Mouse (Mus musculus) limb, embryonic 13.5 days (tissue): ENCODE measurements at regions not wholly inside any gene's neighbourhood (a gene's known extent, or its start where the extent isn't known, plus 50 kb on each side); places are given as distances from the start of the nearest gene placed in this dataset.

Source experiments
- ATAC-seq: fragments of 200-750 bp; cut with Nextera tagmentation; 2 replicates; pipeline ENCODE4 v1.8.0; 2017; ENCODE audit warnings: low read depth, moderate number of reproducible peaks, moderate TSS enrichment; ENCODE audit not compliant: low FRiP score
- H3K27ac ChIP-seq: fragments of 300-500 bp; sonication (generic); 2 replicates; pipeline ENCODE4 v1.5.1; 2015; ENCODE audit warnings: inconsistent platforms, mild to moderate bottlenecking, moderate library complexity
- H3K27me3 ChIP-seq: fragments of 300-500 bp; sonication (generic); 2 replicates; pipeline ENCODE4 v1.6.1; 2015; ENCODE audit warnings: mild to moderate bottlenecking, inconsistent platforms
- H3K36me3 ChIP-seq: fragments of 300-500 bp; sonication (generic); 2 replicates; pipeline ENCODE4 v1.6.1; 2015; ENCODE audit warnings: inconsistent platforms, mild to moderate bottlenecking, moderate library complexity
- H3K4me1 ChIP-seq: fragments of 300-500 bp; sonication (generic); 2 replicates; pipeline ENCODE4 v1.6.1; 2015; ENCODE audit warnings: inconsistent platforms
- H3K4me2 ChIP-seq: fragments of 300-500 bp; sonication (generic); replicated peaks from 2 replicates; pipeline ENCODE4 v1.6.1; 2015; ENCODE audit warnings: inconsistent platforms, mild to moderate bottlenecking, moderate library complexity
- H3K4me3 ChIP-seq: fragments of 300-500 bp; sonication (generic); 2 replicates; pipeline ENCODE4 v1.5.1; 2015; ENCODE audit warnings: moderate library complexity, mild to moderate bottlenecking, inconsistent platforms
- H3K9ac ChIP-seq: fragments of 300-500 bp; sonication (generic); 2 replicates; pipeline ENCODE4 v1.6.1; 2015; ENCODE audit warnings: mild to moderate bottlenecking, inconsistent platforms
- H3K9me3 ChIP-seq: fragments of 300-500 bp; sonication (generic); 2 replicates; pipeline ENCODE4 v1.6.1; 2016; ENCODE audit warnings: inconsistent platforms
- WGBS: fragments of 180-500 bp; shearing (Covaris S2); methylation state at CpG from one replicate; pipeline ENCODE4 v1.1.7; 2015; 5-methylcytosine and 5-hydroxymethylcytosine counted together

DNA sequence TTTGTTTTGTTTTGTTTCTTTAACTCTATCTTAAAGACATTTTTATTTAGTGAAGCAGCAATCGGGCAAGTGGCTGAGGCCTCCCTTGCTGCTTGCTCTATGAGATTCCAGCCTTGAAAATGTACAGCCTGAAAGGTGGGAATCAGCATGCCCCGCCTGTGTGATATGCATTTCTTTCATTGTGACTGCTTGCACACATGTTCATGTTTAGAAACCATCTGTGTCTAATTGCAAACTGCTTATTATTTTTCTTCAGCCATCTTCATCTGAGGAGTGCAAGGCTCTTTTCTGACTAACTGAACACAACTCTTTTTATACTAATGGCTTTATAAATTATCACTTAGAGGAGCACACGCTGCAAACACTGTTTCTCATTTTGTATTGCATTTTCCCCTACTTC, 449.0 kb upstream of the Sptlc3 start:
- Histone ChIP-seq H3K4me3 (no peak overlapping the region), H3K4me1 (no peaks in the 10 kb centered on the region), H3K36me3 (no peaks in the 10 kb centered on the region), H3K27ac (no peak overlapping the region), H3K9me3 (no peaks in the 10 kb centered on the region), H3K27me3 (no peaks in the 10 kb centered on the region), H3K4me2 (no peak overlapping the region), H3K9ac (no peak overlapping the region)
- 63% methylated on average over 3 of the region's 3 CpGs for WGBS
- ATAC-seq = no peak

- Histone ChIP-seq H3K9ac (no peak overlapping the region), H3K4me3 (no peak overlapping the region), H3K27ac (no peak overlapping the region), H3K36me3 (no peaks in the 10 kb centered on the region), H3K4me1 (no peaks in the 10 kb centered on the region), H3K9me3 (no peaks in the 10 kb centered on the region), H3K27me3 (no peaks in the 10 kb centered on the region), H3K4me2 (no peak overlapping the region)
- 81% methylated on average over 2 of the region's 2 CpGs for WGBS
- ATAC-seq = no peak
These were observed 438.5 kb upstream of the Sptlc3 start for GRCm38 (mm10) chr2:139055249-139055648.

GRCm38 (mm10) chr2:139069276-139069961, 424.3 kb upstream of the Sptlc3 start:
- Histone ChIP-seq H3K4me1 (no peaks in the 10 kb centered on the region), H3K9me3 (no peaks in the 10 kb centered on the region), H3K4me3 (no peak overlapping the region), H3K4me2 (no peak overlapping the region), H3K36me3 (no peaks in the 10 kb centered on the region), H3K27me3 (no peaks in the 10 kb centered on the region), H3K9ac (no peak overlapping the region), H3K27ac (no peak overlapping the region)
- 82% methylated on average over 6 of the region's 6 CpGs for WGBS
- ATAC-seq = no peak

DNA sequence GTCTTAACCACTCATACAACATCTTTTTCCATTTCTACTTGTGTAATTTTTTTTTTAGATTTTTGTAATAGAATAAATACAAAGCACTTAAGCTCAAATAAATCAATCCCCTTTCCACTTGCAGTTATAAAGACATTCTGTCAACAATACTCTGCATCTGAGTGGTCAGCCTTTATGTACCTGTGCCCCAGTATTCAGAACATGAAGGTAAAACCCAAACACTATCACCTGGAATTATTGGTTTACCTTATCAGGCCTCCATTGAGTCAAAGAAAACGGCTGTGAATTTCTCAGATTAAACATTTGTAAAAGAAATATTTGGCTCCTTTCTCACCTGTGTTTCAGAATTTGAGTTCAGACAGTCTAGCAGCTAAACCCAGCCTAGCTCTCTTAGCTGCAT, 422.0 kb upstream of the Sptlc3 start:
- 71% methylated on average over 1 of the region's 1 CpGs for WGBS
- H3K27me3 ChIP-seq = no peaks in the 10 kb centered on the region
- H3K4me1 ChIP-seq = no peaks in the 10 kb centered on the region
- no peaks in the 10 kb centered on the region for H3K9me3 ChIP-seq
- H3K4me2 ChIP-seq = no peak overlapping the region
- H3K27ac ChIP-seq = no peak overlapping the region
- H3K4me3 ChIP-seq = no peak overlapping the region
- H3K9ac ChIP-seq = no peak overlapping the region
- H3K36me3 ChIP-seq = no peaks in the 10 kb centered on the region
- ATAC-seq = no peak

GRCm38 (mm10) chr2:139093487-139094066, 400.1 kb upstream of the Sptlc3 start:
- no peak for ATAC-seq
- Histone ChIP-seq H3K9ac (no peak overlapping the region), H3K9me3 (no peaks in the 10 kb centered on the region), H3K4me3 (no peak overlapping the region), H3K27ac (no peak overlapping the region), H3K27me3 (no peaks in the 10 kb centered on the region), H3K4me2 (no peak overlapping the region), H3K36me3 (no peaks in the 10 kb centered on the region), H3K4me1 (no peaks in the 10 kb centered on the region)
- 38% methylated on average over 6 of the region's 6 CpGs for WGBS

DNA sequence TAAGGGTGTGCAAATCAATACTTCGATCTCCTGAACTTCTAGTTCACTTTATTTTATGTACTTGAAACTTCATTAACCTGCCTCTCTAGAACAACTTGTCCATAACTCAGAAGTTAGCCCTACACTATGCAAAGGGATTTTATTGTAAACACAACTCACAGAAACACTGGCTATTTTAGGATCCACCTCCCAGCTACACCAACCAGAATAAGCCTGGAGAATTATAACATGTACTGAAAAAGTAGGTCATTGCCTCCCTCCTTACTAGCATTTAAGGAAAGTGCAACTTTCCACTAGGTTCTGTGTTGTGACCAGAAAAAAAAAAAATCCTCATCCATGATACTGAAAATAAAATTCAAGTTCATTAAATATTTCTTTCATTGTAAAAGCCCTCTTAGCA, 382.0 kb upstream of the Sptlc3 start:
- Histone ChIP-seq H3K36me3 (no peaks in the 10 kb centered on the region), H3K4me3 (no peak overlapping the region), H3K9me3 (no peaks in the 10 kb centered on the region), H3K27ac (no peak overlapping the region), H3K9ac (no peak overlapping the region), H3K4me1 (no peaks in the 10 kb centered on the region), H3K4me2 (no peak overlapping the region), H3K27me3 (no peaks in the 10 kb centered on the region)
- ATAC-seq = no peak
- 84% methylated on average over 1 of the region's 1 CpGs for WGBS

- no peaks in the 10 kb centered on the region for H3K9me3 ChIP-seq
- H3K4me3 ChIP-seq = no peak overlapping the region
- no peaks in the 10 kb centered on the region for H3K27me3 ChIP-seq
- 87% methylated on average over 4 of the region's 4 CpGs for WGBS
- H3K36me3 ChIP-seq = no peaks in the 10 kb centered on the region
- H3K4me1 ChIP-seq = no peaks in the 10 kb centered on the region
- no peak overlapping the region for H3K9ac ChIP-seq
- H3K27ac ChIP-seq = no peak overlapping the region
- no peak overlapping the region for H3K4me2 ChIP-seq
- ATAC-seq = no peak
These were observed 379.2 kb upstream of the Sptlc3 start for GRCm38 (mm10) chr2:139114523-139114922.

DNA sequence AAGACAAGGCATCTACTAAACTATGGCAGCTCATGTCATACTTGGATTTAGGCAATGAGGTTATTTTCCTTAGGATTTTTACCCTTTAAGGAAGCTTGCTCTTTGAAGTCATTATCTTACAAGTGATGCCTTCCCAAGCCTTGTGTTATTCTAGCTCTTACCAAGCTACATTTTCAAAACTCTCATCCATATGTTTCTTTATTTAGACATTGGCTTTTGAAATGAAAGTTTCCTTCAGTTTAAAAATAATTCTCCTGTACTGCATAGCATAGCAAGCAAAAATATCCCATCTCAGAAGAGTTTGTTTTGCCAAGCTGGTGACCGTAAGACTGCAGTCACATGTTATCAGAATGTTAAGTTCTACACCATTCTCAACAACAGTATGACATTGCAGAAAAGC, 372.8 kb upstream of the Sptlc3 start:
- Histone ChIP-seq H3K4me1 (no peaks in the 10 kb centered on the region), H3K9me3 (no peaks in the 10 kb centered on the region), H3K27me3 (no peaks in the 10 kb centered on the region), H3K36me3 (no peaks in the 10 kb centered on the region), H3K4me2 (no peak overlapping the region), H3K27ac (no peak overlapping the region), H3K9ac (no peak overlapping the region), H3K4me3 (no peak overlapping the region)
- ATAC-seq = no peak
- WGBS = 92% methylated on average over 1 of the region's 1 CpGs

GRCm38 (mm10) chr2:139132121-139132520, 361.6 kb upstream of the Sptlc3 start:
- Histone ChIP-seq H3K36me3 (no peaks in the 10 kb centered on the region), H3K9ac (no peak overlapping the region), H3K4me3 (no peak overlapping the region), H3K9me3 (no peaks in the 10 kb centered on the region), H3K4me1 (no peaks in the 10 kb centered on the region), H3K27me3 (no peaks in the 10 kb centered on the region), H3K27ac (no peak overlapping the region), H3K4me2 (no peak overlapping the region)
- 0 out of 2 replicates have a peak, but pooled peaks have one; percentile 40 for ATAC-seq
- 42% methylated on average over 1 of the region's 1 CpGs for WGBS

DNA sequence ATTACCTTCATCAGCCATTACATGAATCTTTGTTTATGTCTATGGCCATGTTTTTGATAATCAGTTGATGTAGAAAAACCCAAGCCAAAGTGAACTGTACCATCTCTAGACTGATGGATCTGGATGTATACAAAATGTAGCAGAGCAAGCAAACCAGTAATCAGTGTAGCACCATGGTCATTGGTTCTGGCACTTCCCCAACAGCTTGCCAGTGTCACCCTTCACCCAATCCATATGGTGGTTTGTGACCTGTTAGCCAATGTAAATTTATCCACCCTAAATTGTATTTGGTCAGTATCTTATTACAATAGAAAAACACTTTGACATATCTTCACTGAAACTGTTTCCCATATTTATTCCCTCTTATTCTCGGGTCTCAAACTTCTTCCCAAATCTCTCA, 346.7 kb upstream of the Sptlc3 start:
- H3K27ac ChIP-seq = no peak overlapping the region
- H3K4me1 ChIP-seq = no peaks in the 10 kb centered on the region
- ATAC-seq = no peak
- H3K36me3 ChIP-seq = no peaks in the 10 kb centered on the region
- 78% methylated on average over 1 of the region's 1 CpGs for WGBS
- H3K9me3 ChIP-seq = no peaks in the 10 kb centered on the region
- no peak overlapping the region for H3K4me2 ChIP-seq
- H3K4me3 ChIP-seq = no peak overlapping the region
- no peak overlapping the region for H3K9ac ChIP-seq
- no peaks in the 10 kb centered on the region for H3K27me3 ChIP-seq

- no peaks in the 10 kb centered on the region for H3K9me3 ChIP-seq
- H3K27ac ChIP-seq = no peak overlapping the region
- no peak for ATAC-seq
- no peaks in the 10 kb centered on the region for H3K27me3 ChIP-seq
- no peak overlapping the region for H3K4me3 ChIP-seq
- H3K36me3 ChIP-seq = no peaks in the 10 kb centered on the region
- WGBS = 80% methylated on average over 2 of the region's 2 CpGs
- H3K4me2 ChIP-seq = no peak overlapping the region
- no peak overlapping the region for H3K9ac ChIP-seq
- no peaks in the 10 kb centered on the region for H3K4me1 ChIP-seq
These were observed 314.1 kb upstream of the Sptlc3 start for GRCm38 (mm10) chr2:139179641-139180040.

GRCm38 (mm10) chr2:139198281-139198680, 295.4 kb upstream of the Sptlc3 start:
- Histone ChIP-seq H3K36me3 (no peaks in the 10 kb centered on the region), H3K4me2 (no peak overlapping the region), H3K27ac (no peak overlapping the region), H3K9ac (no peak overlapping the region), H3K4me1 (no peaks in the 10 kb centered on the region), H3K9me3 (no peaks in the 10 kb centered on the region), H3K4me3 (no peak overlapping the region), H3K27me3 (no peaks in the 10 kb centered on the region)
- ATAC-seq = no peak
- WGBS = 72% methylated on average over 2 of the region's 2 CpGs

DNA sequence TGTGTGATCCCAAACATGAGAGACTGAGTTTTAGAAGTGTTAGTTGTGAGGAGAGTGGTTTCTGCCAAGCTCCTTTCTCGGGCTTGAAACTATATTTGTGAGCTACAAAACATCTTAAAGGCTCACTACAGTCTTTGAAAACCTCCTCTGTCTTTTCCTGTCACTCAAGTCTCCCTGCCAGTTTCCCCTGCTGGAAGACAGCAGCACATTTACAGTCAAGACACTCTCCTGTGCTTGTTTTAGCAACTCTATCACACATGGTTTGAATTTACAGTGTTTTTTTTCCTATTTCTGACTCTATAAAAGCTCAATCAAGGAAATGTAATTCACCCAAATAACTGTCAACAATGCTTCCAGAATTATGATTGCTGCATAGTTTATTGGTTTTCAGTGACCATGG, 286.1 kb upstream of the Sptlc3 start:
- H3K4me1 ChIP-seq = 0 out of 2 replicates have a peak, but pooled peaks cover 7% of the 10 kb centered on the region
- WGBS = 29% methylated on average over 1 of the region's 1 CpGs
- no peaks in the 10 kb centered on the region for H3K9me3 ChIP-seq
- ATAC-seq = no peak
- no peak overlapping the region for H3K9ac ChIP-seq
- H3K27ac ChIP-seq = no peak overlapping the region
- no peak overlapping the region for H3K4me3 ChIP-seq
- H3K4me2 ChIP-seq = no peak overlapping the region
- H3K36me3 ChIP-seq = no peaks in the 10 kb centered on the region
- H3K27me3 ChIP-seq = no peaks in the 10 kb centered on the region
